Mouse (Mus musculus): ENCODE measurements at regions not wholly inside any gene's neighbourhood (a gene's known extent, or its start where the extent isn't known, plus 50 kb on each side); places are given as distances from the start of the nearest gene placed in this dataset.

- DNase-seq (ENCODE audit: low spot score in 2 of 2), result no peak
Measured at GRCm38 (mm10) chr4:152948956-152949355, 471.3 kb upstream of the Kcnab2 start.

GRCm38 (mm10) chr4:152941159-152941558, 463.5 kb upstream of the Kcnab2 start:
- no peak for DNase-seq (ENCODE audit: low spot score in 2 of 2)

GRCm38 (mm10) chr4:152936614-152937013, 458.9 kb upstream of the Kcnab2 start:
- no peak for DNase-seq (ENCODE audit: low spot score in 2 of 2)

- DNase-seq (ENCODE audit: low spot score in 2 of 2), result no peak
Measured at GRCm38 (mm10) chr4:152935484-152935883, 457.8 kb upstream of the Kcnab2 start.

GRCm38 (mm10) chr4:152928422-152928985, 450.8 kb upstream of the Kcnab2 start:
- DNase-seq (ENCODE audit: low spot score in 2 of 2), result no peak

- no peak for DNase-seq (ENCODE audit: low spot score in 2 of 2)
Measured at GRCm38 (mm10) chr4:152920261-152920660, 442.6 kb upstream of the Kcnab2 start.

GRCm38 (mm10) chr4:152919851-152920250, 442.2 kb upstream of the Kcnab2 start:
- DNase-seq (ENCODE audit: low spot score in 2 of 2), result no peak

- no peak for DNase-seq (ENCODE audit: low spot score in 2 of 2)
Measured at GRCm38 (mm10) chr4:152916576-152916975, 438.9 kb upstream of the Kcnab2 start.

GRCm38 (mm10) chr4:152913497-152913896, 435.8 kb upstream of the Kcnab2 start:
- no peak for DNase-seq (ENCODE audit: low spot score in 2 of 2)

- DNase-seq (ENCODE audit: low spot score in 2 of 2), result no peak
Measured at GRCm38 (mm10) chr4:152912846-152913245, 435.2 kb upstream of the Kcnab2 start.

- no peak for DNase-seq (ENCODE audit: low spot score in 2 of 2)
Measured at GRCm38 (mm10) chr4:152908235-152908634, 430.6 kb upstream of the Kcnab2 start.

GRCm38 (mm10) chr4:152902851-152903250, 425.2 kb upstream of the Kcnab2 start:
- no peak for DNase-seq (ENCODE audit: low spot score in 2 of 2)

GRCm38 (mm10) chr4:152900049-152900448, 422.4 kb upstream of the Kcnab2 start:
- no peak for DNase-seq (ENCODE audit: low spot score in 2 of 2)

- no peak for DNase-seq (ENCODE audit: low spot score in 2 of 2)
Measured at GRCm38 (mm10) chr4:152895076-152895475, 417.4 kb upstream of the Kcnab2 start.

GRCm38 (mm10) chr4:152892997-152893396, 415.3 kb upstream of the Kcnab2 start:
- DNase-seq (ENCODE audit: low spot score in 2 of 2), result no peak

- no peak for DNase-seq (ENCODE audit: low spot score in 2 of 2)
Measured at GRCm38 (mm10) chr4:152889211-152889610, 411.5 kb upstream of the Kcnab2 start.

- DNase-seq (ENCODE audit: low spot score in 2 of 2), result no peak
Measured at GRCm38 (mm10) chr4:152888306-152888705, 410.6 kb upstream of the Kcnab2 start.

- DNase-seq (ENCODE audit: low spot score in 2 of 2), result no peak
Measured at GRCm38 (mm10) chr4:152886773-152887172, 409.1 kb upstream of the Kcnab2 start.

- DNase-seq (ENCODE audit: low spot score in 2 of 2), result no peak
Measured at GRCm38 (mm10) chr4:152881433-152881930, 403.8 kb upstream of the Kcnab2 start.

- DNase-seq (ENCODE audit: low spot score in 2 of 2), result no peak
Measured at GRCm38 (mm10) chr4:152880368-152880767, 402.7 kb upstream of the Kcnab2 start.

GRCm38 (mm10) chr4:152878941-152879340, 401.3 kb upstream of the Kcnab2 start:
- DNase-seq (ENCODE audit: low spot score in 2 of 2), result no peak

- no peak for DNase-seq (ENCODE audit: low spot score in 2 of 2)
Measured at GRCm38 (mm10) chr4:152878401-152878800, 400.7 kb upstream of the Kcnab2 start.

GRCm38 (mm10) chr4:152870046-152870445, 392.4 kb upstream of the Kcnab2 start:
- DNase-seq (ENCODE audit: low spot score in 2 of 2), result no peak

- DNase-seq (ENCODE audit: low spot score in 2 of 2), result no peak
Measured at GRCm38 (mm10) chr4:152865894-152866293, 388.2 kb upstream of the Kcnab2 start.
